Mouse (Mus musculus) right cerebral cortex, postnatal 14 days (tissue): ENCODE measurements around the gene Kcna2.

Source experiments
- DNase-seq: peaks from one replicate; pipeline ENCODE4 v3.0.0; 2022

The Kcna2 gene

DNA sequence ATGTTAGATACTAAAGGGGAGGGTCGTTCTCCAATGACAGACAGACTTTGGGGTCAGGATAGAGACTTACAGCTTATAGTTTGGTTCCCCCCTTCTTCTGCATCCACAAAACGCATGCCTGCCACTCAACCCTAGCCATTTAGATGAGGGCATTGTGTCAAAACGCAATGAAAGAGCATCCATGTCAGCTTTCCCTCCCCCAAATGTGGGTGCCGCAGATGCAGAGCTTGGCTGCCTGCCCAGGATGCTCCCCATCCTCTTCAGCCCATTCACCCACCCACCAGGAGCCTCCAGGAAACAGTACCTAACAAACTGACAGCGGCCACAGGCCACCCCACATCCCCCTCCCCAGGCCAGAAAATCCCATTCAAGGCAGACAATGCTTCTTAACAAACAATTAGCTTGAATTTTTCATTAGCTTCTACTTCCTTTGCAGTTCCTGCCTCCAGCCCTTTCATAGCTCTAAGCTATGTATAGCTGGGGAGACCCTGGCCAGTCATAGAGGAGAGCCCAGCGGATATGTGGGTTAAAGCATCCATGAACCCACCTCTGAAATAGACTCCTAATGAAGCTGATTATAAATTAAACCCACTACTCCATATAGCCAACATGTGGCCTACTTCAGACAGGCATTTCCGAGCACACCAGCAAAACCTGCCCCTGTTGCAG is 50.1 kb downstream of the Kcna2 start:
- peak; percentile 40 for DNase-seq

DNA sequence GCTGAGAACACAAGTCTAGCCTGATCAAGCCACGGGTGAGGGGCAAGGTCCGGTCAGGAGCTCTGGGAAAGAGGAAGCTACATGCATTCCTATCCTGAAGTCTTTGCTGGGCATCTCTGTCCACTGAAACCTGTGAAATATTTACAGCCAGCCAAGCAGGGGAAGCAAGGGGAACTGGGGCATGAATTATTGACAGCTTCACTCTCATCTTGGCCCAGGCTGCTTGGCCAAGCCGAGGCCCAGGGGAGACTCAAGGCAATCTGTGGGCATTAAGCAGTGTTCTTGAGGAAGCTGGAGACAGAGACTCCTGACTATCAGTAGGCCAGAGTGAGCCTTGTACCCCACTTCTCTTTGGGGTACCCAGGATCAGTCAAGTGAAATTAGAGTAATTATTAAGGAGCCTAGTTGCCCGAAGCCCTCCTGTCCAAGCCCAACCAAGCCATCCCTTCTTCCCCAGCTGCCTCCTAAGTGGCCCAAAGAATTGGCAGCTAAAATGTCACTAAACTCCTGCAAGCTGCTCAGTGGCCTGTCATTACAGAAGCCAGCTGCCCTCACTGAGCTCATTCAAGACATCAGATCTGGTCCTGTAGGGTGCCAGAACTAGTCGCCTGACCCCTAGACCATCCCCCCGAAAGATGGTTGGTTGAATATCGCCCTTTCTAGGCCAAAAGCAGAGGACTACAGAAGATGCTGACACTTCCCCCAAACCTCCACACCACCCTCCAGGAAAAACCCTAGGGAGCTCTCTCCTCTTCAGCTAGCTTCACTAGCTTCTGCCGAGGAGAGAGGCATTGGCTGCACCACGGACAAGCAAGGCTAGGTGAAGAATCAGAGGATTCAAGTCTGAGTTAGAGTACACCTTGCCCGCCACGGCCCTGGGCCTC is 53.1 kb downstream of the Kcna2 start:
- no peak for DNase-seq

DNA sequence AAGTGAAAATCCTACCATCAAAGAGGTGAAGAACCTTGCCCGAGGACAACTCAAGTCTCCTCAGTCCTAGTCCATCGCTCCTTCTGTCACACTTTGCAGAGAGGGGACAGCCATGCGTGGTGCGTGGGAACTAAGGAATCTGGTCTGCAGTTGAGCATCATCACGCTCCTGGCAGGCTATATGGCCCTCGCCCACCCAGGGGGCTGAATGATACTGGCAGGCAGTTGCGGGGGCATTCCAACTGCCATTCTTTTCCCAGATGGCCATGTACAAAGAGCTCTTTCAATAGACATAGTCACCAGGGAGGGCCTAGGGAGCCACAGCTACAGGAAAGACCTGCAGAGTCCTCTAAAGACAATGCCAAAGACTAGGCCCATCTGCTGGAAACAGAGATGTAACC is 57.9 kb downstream of the Kcna2 start:
- no peak for DNase-seq

GRCm38 (mm10) chr3:107159418-107159817 is 58.5 kb downstream of the Kcna2 start:
- DNase-seq = no peak

DNA sequence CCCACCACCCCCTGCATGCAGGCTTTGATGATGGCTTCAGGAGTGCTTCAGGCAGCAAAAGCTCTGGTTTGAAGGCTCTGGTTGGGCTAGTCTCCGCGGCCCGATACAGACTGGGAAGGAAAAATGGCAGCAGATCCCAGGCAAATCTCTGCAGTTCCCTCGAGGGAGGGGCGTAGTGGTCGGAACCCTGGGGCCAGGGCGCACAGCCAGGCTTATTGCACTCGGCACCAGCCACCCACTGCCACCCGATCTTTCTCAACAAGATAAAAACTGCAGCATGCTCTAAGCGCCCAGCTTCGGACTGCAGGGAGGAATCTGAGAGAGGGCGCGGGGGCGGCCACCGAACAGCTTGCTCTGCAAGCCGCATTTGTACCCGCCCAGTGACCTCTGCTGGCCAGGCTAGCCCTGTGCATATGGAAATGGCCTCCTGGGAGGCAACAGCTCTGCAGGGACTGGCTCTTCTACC is 58.9 kb downstream of the Kcna2 start:
- peak; percentile 57 for DNase-seq

GRCm38 (mm10) chr3:107162741-107163140 is 61.8 kb downstream of the Kcna2 start:
- no peak for DNase-seq
